Mouse (Mus musculus) adrenal gland, adult 2 months (tissue): ENCODE measurements at regions not wholly inside any gene's neighbourhood (a gene's known extent, or its start where the extent isn't known, plus 50 kb on each side); places are given as distances from the start of the nearest gene placed in this dataset.

Experiments
- DNase-seq: peaks from one replicate; pipeline ENCODE4 v3.0.0; 2021

- DNase-seq, result no peak
Measured at GRCm38 (mm10) chr11:56290651-56291578, 250.1 kb upstream of the Nmur2 start.

GRCm38 (mm10) chr11:56285575-56286260, 244.9 kb upstream of the Nmur2 start:
- no peak for DNase-seq

- no peak for DNase-seq
Measured at GRCm38 (mm10) chr11:56281201-56281600, 240.4 kb upstream of the Nmur2 start.

DNA sequence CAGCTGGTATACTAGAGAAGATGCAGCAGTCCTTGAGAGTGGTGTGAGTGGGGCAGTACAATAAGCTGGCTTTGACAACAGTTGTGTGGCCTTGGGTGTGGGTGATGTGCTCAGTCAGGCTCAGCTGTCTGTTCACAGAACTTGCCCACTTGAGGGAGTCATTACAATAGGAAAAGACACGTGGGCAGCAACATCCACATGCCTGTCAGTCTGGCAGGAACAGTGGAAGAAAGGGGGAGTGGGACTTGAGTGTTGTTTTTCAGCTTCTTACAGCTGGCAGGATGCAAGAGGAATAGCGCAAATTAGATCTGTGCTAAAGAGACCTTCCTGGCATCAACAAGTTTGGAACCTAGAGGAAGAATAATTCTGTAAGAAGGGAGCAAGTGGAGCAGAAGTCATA, 239.4 kb upstream of the Nmur2 start:
- peak; percentile 24 for DNase-seq

DNA sequence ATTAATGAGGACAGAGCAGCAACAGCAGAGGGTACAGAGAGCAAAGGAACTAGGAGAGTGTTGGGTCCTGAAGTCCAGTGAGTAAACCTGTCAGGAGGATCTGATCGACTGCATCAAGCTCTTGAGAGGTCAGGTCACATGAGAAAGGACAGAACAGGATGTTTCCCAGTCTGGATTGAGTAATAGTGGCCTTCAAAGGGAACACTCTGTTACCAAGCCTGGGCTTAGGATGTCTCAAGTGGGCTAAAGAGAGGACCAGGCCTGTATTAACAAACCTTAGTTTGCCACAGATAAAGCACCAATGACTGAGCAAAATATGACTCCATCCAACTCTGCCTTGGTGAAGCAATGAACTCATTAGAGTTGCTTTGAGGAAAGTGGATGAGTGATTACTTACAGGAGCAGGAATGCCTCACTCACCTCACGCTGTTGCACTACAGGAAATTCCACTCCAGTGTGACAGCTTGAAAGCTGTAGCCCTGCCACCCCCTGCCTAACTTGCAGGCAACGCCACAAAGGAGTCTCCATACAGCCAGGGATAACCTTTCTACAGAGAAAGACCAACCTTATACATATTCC, 229.2 kb upstream of the Nmur2 start:
- DNase-seq, result peak; percentile 43

DNA sequence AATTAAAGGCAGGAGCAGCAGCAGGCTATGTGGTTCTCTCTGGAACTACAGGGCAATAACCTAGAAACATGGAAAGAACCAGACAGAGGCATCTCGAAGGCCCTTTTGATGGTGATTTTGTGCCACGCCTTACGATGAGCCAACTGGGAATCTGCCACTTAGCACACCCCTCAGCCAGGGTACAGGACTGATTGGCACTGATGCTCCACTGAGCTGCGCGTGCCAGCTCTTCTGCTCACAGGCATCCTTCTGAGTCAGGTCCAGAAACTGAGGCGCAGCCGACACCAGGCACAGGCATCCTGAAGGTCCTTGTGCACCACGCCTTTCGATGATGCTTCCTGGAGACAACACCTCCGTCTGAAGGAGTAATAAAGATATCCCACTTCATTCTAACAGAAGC, 221.9 kb upstream of the Nmur2 start:
- no peak for DNase-seq

DNA sequence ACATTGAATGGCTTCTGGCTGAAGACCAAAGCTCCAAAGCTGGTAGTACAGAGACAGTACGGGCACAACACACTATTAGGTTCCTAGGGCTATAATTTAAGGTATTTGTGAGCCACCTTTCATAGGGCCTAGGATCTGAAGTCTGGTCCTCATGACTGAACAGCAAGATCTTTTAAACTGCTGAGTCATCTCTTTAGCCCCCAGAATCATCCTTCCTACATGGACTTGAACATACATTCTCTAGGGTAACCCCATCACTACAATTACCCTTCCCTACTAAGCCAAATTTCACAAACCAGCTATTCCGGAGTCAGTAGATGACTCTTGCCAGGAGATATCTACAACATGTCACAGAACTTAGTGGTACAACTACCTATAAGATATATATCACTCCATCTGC, 215.5 kb upstream of the Nmur2 start:
- no peak for DNase-seq

DNA sequence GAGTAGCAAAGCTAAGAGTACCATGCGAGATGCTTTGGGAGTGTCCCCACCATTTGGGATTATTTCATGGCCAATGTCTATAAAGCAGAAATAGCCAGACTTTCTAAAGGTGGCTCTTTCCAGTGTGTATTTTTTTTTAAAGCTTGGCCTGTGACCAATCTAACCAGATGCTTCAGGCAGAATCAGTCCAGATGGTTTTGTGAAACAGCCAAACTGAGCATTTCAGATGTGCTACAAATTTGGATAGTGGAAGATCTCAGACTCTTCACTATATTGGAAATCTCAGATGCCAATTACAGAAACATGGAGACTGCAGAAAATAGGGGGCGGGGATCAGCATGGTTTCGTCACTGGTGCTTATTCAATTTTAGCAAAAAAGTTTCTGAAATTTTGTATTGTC, 213.6 kb upstream of the Nmur2 start:
- no peak for DNase-seq

GRCm38 (mm10) chr11:56247333-56247823, 206.6 kb upstream of the Nmur2 start:
- DNase-seq, result no peak

DNA sequence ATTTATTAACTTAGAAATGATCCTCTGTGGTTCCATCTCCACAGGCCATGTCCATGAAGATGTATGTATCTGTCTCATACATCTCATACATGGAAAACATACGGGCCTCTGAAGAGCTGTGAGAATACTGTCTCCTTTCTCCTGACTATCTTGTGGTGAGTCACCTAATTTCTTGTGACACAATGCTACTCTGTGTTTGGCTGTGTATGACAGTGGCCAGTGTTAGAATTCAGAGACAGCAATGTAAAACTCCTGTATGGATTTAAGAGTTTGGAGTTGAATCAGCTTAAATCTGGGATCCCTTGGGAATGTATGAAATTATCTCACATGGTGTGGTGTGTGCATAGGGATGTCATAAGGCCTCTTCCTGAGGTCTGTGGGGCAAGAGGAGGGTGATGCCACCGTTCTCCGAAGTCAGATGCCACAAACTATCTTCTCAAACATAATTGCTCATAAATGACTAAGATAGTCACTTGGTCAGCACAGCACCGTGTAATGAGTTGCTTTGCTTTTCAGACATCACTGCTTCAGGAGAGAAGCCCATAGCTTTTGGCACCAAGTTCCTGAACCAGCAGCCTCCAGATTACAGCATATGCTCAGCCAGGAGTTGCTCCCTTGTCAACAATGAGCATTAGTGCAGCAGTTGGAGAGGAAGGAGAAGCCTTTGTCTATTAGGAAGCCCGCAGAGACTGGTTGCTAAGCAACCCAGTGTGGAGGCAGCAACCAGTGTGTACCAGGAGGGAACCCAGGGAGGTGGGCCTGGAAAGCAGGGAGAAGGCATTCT, 205.9 kb upstream of the Nmur2 start:
- DNase-seq, result no peak

DNA sequence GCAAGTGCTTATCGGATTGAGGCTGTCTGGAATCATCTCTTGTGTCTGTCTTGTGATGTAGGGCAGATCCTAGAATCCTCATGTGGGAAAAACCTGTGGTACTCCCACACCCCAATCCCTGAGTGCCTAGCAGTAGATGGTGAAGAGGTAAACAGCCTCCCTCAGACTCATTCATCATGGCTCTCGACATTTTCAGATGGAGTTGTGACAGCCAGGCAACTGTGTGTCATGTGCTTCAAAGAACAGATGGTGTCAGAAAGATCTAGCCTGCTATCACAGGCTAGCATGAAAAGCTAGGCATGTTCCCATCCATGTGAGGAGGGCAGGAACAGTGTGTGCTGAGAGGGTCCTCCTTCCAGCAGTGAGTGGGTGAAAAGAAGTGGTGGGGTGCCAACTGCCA, 204.1 kb upstream of the Nmur2 start:
- no peak for DNase-seq

GRCm38 (mm10) chr11:56243447-56243846, 202.6 kb upstream of the Nmur2 start:
- no peak for DNase-seq

DNA sequence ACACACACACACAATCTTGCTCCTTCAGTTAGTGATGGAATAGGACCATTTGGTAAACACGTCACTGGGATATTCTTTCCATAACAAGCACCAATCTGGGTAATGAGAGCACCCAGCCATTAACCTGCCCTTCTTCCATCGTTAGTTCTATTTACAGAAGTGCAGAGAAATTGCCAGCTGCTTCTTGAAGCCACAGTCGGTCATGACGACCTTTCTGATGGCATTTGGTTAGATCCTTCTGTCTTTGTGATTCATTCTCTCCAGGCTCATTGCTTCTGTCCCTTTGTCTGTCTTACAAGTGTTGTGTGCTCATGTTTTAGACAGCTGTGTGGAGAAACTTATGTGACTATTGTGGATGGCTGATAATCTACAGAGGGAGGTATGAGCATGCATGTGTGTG, 197.9 kb upstream of the Nmur2 start:
- DNase-seq, result no peak

GRCm38 (mm10) chr11:56224999-56225398, 184.2 kb upstream of the Nmur2 start:
- DNase-seq, result peak; percentile 10

GRCm38 (mm10) chr11:56215706-56216105, 174.9 kb upstream of the Nmur2 start:
- peak; percentile 13 for DNase-seq

DNA sequence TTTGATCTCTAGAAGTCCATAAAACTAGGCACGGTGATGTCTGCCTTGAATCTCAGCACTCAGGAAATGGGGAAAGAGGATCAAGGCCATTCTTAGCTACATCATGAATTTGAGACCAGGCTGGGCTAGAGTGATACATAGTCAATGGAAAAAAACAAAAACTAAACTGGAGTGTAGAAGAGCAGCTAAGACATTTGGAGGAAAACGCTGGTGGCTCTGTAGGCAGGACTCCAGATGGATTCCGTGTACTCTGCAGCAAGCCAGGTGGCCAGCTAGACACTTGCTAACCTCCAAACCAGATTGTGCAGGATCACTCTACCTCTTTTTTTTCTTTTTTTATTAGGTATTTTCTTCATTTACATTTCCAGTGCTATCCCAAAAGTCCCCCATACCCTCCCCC, 161.0 kb upstream of the Nmur2 start:
- no peak for DNase-seq

- no peak for DNase-seq
Measured at GRCm38 (mm10) chr11:56195316-56195715, 154.5 kb upstream of the Nmur2 start.

DNA sequence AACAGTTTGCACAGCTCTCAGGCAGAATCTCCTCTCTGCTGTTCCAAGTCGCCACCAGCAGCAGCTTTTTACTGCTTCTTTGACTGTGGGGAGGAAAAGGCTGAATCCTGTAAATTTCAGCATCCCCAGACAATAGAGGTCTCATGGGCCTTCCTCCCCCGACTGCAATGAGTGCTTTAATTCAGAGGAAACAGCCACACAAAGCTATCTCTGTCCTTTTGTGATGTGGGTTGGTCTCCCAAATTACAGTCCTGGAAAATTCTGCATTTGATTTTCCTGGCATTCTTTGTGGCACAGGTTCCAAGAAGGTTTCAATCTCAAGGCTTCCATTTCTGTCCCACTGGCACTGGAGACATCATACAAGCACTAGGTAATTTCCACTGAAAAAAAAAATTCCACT, 152.6 kb upstream of the Nmur2 start:
- DNase-seq, result no peak

DNA sequence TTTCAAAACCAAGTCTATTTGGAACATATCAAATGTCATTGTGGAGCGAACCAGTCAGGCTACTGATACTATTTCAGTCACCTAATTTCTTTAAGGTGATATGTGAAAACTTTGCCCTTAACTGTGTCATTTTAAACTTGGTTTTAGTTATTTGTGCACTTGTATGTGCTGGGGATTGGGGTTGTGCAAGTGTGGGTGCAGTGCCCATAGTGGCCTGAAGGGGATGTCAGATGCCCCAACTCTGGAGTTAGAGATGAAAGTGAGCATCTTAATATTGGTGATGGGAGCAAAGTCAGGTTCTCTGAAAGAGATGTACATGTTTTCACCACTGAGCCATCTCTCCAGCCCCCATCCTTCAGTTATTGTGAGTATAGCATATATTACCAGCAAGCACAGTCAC, 133.1 kb upstream of the Nmur2 start:
- DNase-seq, result no peak

- DNase-seq, result no peak
Measured at GRCm38 (mm10) chr11:56173246-56173645, 132.4 kb upstream of the Nmur2 start.

- DNase-seq, result no peak
Measured at GRCm38 (mm10) chr11:56169576-56169975, 128.8 kb upstream of the Nmur2 start.

DNA sequence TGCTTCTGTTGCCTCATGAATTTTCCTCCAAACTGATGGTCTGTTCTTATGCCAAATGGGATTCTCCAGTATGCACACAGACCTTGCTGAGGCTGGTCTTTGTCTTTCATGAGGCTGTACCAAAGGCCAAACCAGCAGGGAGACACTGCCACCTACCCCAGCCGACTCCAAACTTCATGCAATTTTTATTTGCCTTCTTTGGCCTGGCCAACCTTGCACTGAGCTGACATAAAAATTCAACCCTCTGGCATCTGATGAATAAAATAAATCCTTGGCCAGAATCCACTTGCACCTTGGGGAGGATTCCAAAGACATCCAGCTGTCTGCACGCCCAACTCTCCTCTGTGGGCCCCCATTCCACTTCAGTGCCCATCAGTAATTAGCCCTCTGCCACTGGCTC, 126.0 kb upstream of the Nmur2 start:
- no peak for DNase-seq
